Mouse (Mus musculus) CH12.LX (cell line): ENCODE measurements around the gene Itpr3.

Experiments
- BHLHE40 ChIP-seq: IDR thresholded peaks from 2 replicates; pipeline ENCODE4 v1.6.1; 2011; ENCODE audit warnings: mild to moderate bottlenecking, low read depth, low read length, improper control_type of control experiment
- CTCF ChIP-seq, 2 experiments: IDR thresholded peaks in 1 of 2; conservative IDR thresholded peaks in 1 of 2; 2 replicates each; pipeline ENCODE4 v1.5.1; 2011 to 2012; ENCODE audit warnings: low read depth in 2 of 2, low read length in 2 of 2, improper control_type of control experiment in 1 of 2, inconsistent platforms in 1 of 2, mild to moderate bottlenecking in 1 of 2, moderate library complexity in 1 of 2
- JUN ChIP-seq: IDR thresholded peaks from 2 replicates; pipeline ENCODE4 v1.6.1; 2011; ENCODE audit warnings: low read depth, mild to moderate bottlenecking, low read length, improper control_type of control experiment, moderate library complexity; ENCODE audit not compliant: insufficient read depth
- JUND ChIP-seq: conservative IDR thresholded peaks from 2 replicates; pipeline ENCODE4 v1.6.1; 2011; ENCODE audit warnings: low read depth, low read length, improper control_type of control experiment
- MAX ChIP-seq: IDR thresholded peaks from 2 replicates; pipeline ENCODE4 v1.6.1; 2011; ENCODE audit warnings: low read length, improper control_type of control experiment
- MEF2A ChIP-seq: IDR thresholded peaks from 2 replicates; pipeline ENCODE4 v1.6.1; 2014; ENCODE audit warnings: low read depth, mild to moderate bottlenecking, inconsistent platforms, low read length, improper control_type of control experiment, borderline replicate concordance
- POLR2A ChIP-seq: IDR thresholded peaks from 2 replicates; pipeline ENCODE4 v1.6.1; 2011; ENCODE audit warnings: low read depth, mild to moderate bottlenecking, improper control_type of control experiment, low read length
- RCOR1 ChIP-seq: conservative IDR thresholded peaks from 2 replicates; pipeline ENCODE4 v1.6.1; 2012; ENCODE audit warnings: low read depth, mild to moderate bottlenecking, inconsistent platforms, low read length, improper control_type of control experiment
- SMC3 ChIP-seq: IDR thresholded peaks from 2 replicates; pipeline ENCODE4 v1.6.1; 2011; ENCODE audit warnings: low read depth, low read length, improper control_type of control experiment
- USF1 ChIP-seq: IDR thresholded peaks from 2 replicates; pipeline ENCODE4 v1.6.1; 2014; ENCODE audit warnings: low read depth, mild to moderate bottlenecking, inconsistent platforms, low read length, improper control_type of control experiment
- USF2 ChIP-seq: conservative IDR thresholded peaks from 2 replicates; pipeline ENCODE4 v1.6.1; 2011; ENCODE audit warnings: low read depth, low read length, improper control_type of control experiment

GRCm38 (mm10) chr17:27106745-27107144 lies 49.6 kb downstream of the Itpr3 start:
- TF ChIP-seq BHLHE40 (no peak), RCOR1 (no peak), CTCF (conservative IDR thresholded peaks at IDR 0.05 in 1 of 2, IDR thresholded peaks at IDR 0.05 in 1 of 2; ENCODE audit: low read depth in 2 of 2, low read length in 2 of 2) (peak; percentile 40 to 61), JUND (no peak), POLR2A (no peak), USF1 (no peak), MAX (no peak), JUN (no peak), SMC3 (peak; percentile 40), USF2 (no peak), MEF2A (no peak)
